Mouse (Mus musculus): ENCODE data around the gene 1700028P14Rik. TPM values are rescaled to one million over a fixed set of nuclear protein-coding genes. Genes with fewer than 3 reads are reported as not detected.

1700028P14Rik gene
- polyA plus RNA-seq, 1 experiment from 2014 or later, result 0.92 TPM

DNA sequence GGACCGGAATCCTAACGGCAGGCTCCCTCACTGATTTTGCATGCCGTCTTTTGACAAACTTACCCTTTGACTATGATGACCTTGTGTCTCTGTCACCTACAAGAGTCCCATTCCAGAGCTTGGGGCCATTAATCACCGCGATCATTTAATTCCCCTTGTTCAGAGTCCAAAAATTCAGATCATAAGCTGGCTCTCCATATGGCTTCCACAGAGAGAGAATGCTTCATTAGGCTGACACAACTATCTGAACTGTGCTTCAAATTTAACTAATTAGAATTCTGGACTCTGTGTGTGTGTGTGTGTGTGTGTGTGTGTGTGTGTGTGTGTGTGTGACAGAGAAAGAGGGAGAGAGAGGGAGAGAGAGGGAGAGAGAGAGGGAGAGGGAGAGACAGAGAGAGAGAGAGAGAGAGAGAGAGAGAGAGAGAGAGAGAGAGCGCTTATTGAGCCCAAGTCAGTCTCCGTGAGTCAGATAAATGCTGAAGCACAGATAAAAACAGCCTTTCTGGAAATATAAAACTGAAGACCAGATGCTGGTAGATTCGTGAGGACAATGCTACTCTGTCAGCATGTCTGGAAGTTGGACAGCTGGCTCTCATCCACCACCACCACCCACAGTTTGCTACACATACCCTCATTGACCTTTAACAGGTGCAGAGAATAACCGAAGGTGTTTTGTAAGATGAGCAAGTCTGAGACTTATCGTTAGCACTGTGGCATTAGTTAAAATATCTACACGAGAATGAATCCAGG, 73.8 kb downstream of the 1700028P14Rik start:
- Histone ChIP-seq H3K4me3 (no peak overlapping the region), H3K4me2 (no peak overlapping the region), H3K27me3 (no peaks in the 10 kb centered on the region), H3K9ac (no peak overlapping the region), H3K4me1 (no peaks in the 10 kb centered on the region), H3K36me3 (no peaks in the 10 kb centered on the region), H3K27ac (no peak overlapping the region), H3K9me3 (no peaks in the 10 kb centered on the region)
- ATAC-seq (ENCODE audit: borderline replicate concordance, extremely low read depth, low FRiP score, low TSS enrichment), result no peak
- 58% methylated on average over 11 of the region's 11 CpGs for whole genome bisulfite sequencing

- 41% methylated on average over 4 of the region's 4 CpGs for WGBS
- H3K4me2 ChIP-seq, result no peak overlapping the region
Observed at GRCm38 (mm10) chr19:23576685-23577084, 75.9 kb downstream of the 1700028P14Rik start.

GRCm38 (mm10) chr19:23563693-23564092, 88.9 kb downstream of the 1700028P14Rik start:
- no peak for ATAC-seq (ENCODE audit: borderline replicate concordance, extremely low read depth, low FRiP score, low TSS enrichment)
- Histone ChIP-seq H3K27ac (no peak overlapping the region), H3K9me3 (no peaks in the 10 kb centered on the region), H3K27me3 (no peaks in the 10 kb centered on the region), H3K4me3 (no peak overlapping the region), H3K4me2 (no peak overlapping the region), H3K4me1 (no peaks in the 10 kb centered on the region), H3K9ac (no peak overlapping the region), H3K36me3 (no peaks in the 10 kb centered on the region)
- 75% methylated on average over 5 of the region's 5 CpGs for WGBS

More at GRCm38 (mm10) chr19:23576685-23577084, 75.9 kb downstream of the 1700028P14Rik start:
- Histone ChIP-seq H3K9me3 (no peaks in the 10 kb centered on the region), H3K4me1 (no peaks in the 10 kb centered on the region), H3K27ac (no peak overlapping the region), H3K4me3 (no peak overlapping the region), H3K9ac (no peak overlapping the region), H3K36me3 (no peaks in the 10 kb centered on the region), H3K27me3 (no peaks in the 10 kb centered on the region)
- no peak for ATAC-seq (ENCODE audit: borderline replicate concordance, extremely low read depth, low FRiP score, low TSS enrichment)

- no peak overlapping the region for H3K4me3 ChIP-seq
- H3K4me2 ChIP-seq, result no peak overlapping the region
- no peaks in the 10 kb centered on the region for H3K36me3 ChIP-seq
- no peak for ATAC-seq (ENCODE audit: borderline replicate concordance, extremely low read depth, low FRiP score, low TSS enrichment)
- no peak overlapping the region for H3K27ac ChIP-seq
- H3K9ac ChIP-seq, result no peak overlapping the region
- H3K27me3 ChIP-seq, result no peaks in the 10 kb centered on the region
- H3K9me3 ChIP-seq, result no peaks in the 10 kb centered on the region
- 91% methylated on average over 4 of the region's 4 CpGs for WGBS
- H3K4me1 ChIP-seq, result no peaks in the 10 kb centered on the region
Observed at GRCm38 (mm10) chr19:23562588-23562987, 90.0 kb downstream of the 1700028P14Rik start.

GRCm38 (mm10) chr19:23562061-23562460, 90.6 kb downstream of the 1700028P14Rik start:
- no peak overlapping the region for H3K9ac ChIP-seq
- WGBS, result 75% methylated on average over 6 of the region's 6 CpGs
- ATAC-seq (ENCODE audit: borderline replicate concordance, extremely low read depth, low FRiP score, low TSS enrichment), result no peak

DNA sequence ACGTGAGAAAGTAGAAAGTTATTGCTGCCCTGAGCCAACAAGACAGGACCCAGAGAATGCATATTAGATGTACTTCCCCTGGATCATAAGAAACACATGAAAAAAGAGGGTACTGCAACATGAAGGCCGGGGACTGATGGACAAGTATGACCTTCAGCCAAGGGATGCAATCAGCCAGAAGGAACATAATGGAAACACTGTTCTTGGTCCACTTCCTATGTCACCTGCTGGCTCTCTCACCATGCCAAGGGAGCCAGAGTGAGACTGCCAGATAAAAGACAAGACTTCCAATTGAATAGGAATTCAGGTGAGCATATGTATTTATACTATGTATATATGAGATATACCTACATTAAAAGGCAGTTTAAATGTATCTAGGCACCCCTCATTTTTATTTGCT, 99.2 kb downstream of the 1700028P14Rik start:
- Histone ChIP-seq H3K9me3 (no peaks in the 10 kb centered on the region), H3K36me3 (no peaks in the 10 kb centered on the region), H3K27me3 (no peaks in the 10 kb centered on the region), H3K4me2 (no peak overlapping the region), H3K27ac (no peak overlapping the region), H3K4me1 (no peaks in the 10 kb centered on the region), H3K4me3 (no peak overlapping the region), H3K9ac (no peak overlapping the region)
- WGBS, result 72% methylated on average over 2 of the region's 2 CpGs
- no peak for ATAC-seq (ENCODE audit: borderline replicate concordance, extremely low read depth, low FRiP score, low TSS enrichment)

More at GRCm38 (mm10) chr19:23562061-23562460, 90.6 kb downstream of the 1700028P14Rik start:
- no peaks in the 10 kb centered on the region for H3K9me3 ChIP-seq
- no peak overlapping the region for H3K27ac ChIP-seq
- no peaks in the 10 kb centered on the region for H3K36me3 ChIP-seq
- H3K4me2 ChIP-seq, result no peak overlapping the region
- no peaks in the 10 kb centered on the region for H3K27me3 ChIP-seq
- H3K4me1 ChIP-seq, result no peaks in the 10 kb centered on the region
- H3K4me3 ChIP-seq, result no peak overlapping the region

DNA sequence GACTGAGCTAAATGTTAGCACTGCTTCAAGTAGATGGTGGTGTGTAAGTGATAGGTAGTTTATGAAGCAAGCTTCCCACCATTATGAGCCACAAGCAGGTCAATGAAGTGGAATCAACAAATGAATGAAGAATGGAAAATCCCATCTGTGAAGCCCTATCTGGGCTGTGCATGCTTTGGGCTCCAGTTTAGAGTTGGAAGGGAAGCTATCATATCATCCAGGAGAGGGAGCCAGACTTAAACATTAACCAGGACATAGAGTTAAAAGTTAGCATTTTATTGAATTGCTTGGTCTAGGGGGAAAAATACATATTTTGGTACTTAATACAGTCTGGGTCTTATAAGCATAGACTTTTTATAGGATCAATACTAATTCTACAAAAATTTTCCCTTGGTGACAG, 107.0 kb downstream of the 1700028P14Rik start:
- H3K27me3 ChIP-seq, result no peaks in the 10 kb centered on the region
- H3K27ac ChIP-seq, result no peak overlapping the region
- H3K4me1 ChIP-seq, result no peaks in the 10 kb centered on the region
- H3K4me2 ChIP-seq, result no peak overlapping the region
- no peak overlapping the region for H3K9ac ChIP-seq
- no peaks in the 10 kb centered on the region for H3K9me3 ChIP-seq
- no peaks in the 10 kb centered on the region for H3K36me3 ChIP-seq
- no peak overlapping the region for H3K4me3 ChIP-seq
- no peak for ATAC-seq (ENCODE audit: borderline replicate concordance, extremely low read depth, low FRiP score, low TSS enrichment)

DNA sequence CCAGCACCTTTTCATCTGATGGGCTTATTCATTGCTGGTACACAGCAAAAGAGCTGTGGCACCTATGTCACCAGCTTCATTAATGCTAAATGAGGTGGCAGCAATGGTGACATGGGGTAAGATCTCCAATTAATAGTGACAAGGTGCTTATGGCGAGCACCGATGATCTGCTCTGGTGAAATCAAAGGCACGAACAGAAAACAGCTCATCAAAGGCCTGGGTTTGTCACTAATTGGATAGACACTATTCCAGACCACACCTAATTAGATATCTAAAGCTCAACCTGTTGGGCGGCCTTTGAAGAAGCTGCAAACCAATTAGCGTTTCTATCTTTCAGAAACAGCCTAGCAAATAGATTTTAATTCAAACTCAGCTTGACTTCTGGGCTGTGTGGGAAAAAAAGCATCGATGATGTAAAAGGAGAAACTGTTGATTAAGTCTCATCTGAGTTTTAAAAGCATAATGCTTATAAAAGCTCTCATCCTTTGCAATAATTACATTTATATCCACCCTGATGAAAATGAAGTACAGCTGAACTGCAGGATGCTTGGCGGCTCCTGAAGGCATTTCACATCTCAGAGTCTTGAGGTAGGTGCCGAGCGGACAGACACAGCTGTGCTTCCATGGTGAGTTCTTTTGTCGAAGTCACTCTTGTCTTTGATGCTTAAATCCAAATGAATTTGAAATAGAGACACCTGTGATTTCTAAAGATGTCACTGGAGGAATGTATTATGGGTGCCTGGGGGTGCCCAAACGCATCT, 109.2 kb downstream of the 1700028P14Rik start:
- WGBS, result 74% methylated on average over 11 of the region's 11 CpGs
- no peaks in the 10 kb centered on the region for H3K36me3 ChIP-seq
- H3K9me3 ChIP-seq, result no peaks in the 10 kb centered on the region
- H3K4me3 ChIP-seq, result no peak overlapping the region
- no peak overlapping the region for H3K27ac ChIP-seq
- no peak overlapping the region for H3K4me2 ChIP-seq
- no peaks in the 10 kb centered on the region for H3K27me3 ChIP-seq
- H3K4me1 ChIP-seq, result no peaks in the 10 kb centered on the region
- no peak for ATAC-seq (ENCODE audit: borderline replicate concordance, extremely low read depth, low FRiP score, low TSS enrichment)
- H3K9ac ChIP-seq, result no peak overlapping the region

DNA sequence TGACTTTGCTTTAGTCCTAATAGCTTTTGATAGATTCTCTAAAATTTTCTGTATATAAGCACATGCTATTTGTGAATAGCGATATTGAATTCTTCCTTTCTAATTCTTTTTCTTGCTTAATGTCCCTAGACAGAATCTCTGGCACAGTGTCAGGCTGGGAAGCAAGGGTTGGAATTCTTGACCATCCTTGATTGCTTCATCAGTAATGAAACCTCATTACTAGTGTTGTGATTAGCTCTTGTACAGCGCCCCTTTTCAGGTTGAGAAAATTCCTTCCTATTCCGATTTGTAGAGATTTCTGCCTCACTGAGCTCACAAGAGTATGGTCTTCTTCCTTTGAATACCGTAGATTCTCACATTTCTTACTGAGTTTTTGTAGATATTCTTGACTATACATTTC, 109.9 kb downstream of the 1700028P14Rik start:
- no peak overlapping the region for H3K27ac ChIP-seq
- no peaks in the 10 kb centered on the region for H3K9me3 ChIP-seq
- H3K36me3 ChIP-seq, result no peaks in the 10 kb centered on the region
- no peak overlapping the region for H3K4me2 ChIP-seq
- WGBS, result 86% methylated on average over 4 of the region's 4 CpGs
- H3K4me3 ChIP-seq, result no peak overlapping the region
- no peak overlapping the region for H3K9ac ChIP-seq
- no peak for ATAC-seq (ENCODE audit: borderline replicate concordance, extremely low read depth, low FRiP score, low TSS enrichment)
- no peaks in the 10 kb centered on the region for H3K27me3 ChIP-seq
- H3K4me1 ChIP-seq, result no peaks in the 10 kb centered on the region

- Histone ChIP-seq H3K9ac (no peak overlapping the region), H3K36me3 (no peaks in the 10 kb centered on the region), H3K4me2 (no peak overlapping the region), H3K4me1 (no peaks in the 10 kb centered on the region), H3K4me3 (no peak overlapping the region), H3K27me3 (no peaks in the 10 kb centered on the region), H3K27ac (no peak overlapping the region), H3K9me3 (no peaks in the 10 kb centered on the region)
- ATAC-seq (ENCODE audit: borderline replicate concordance, extremely low read depth, low FRiP score, low TSS enrichment), result no peak
- WGBS, result 83% methylated on average over 3 of the region's 3 CpGs
Observed at GRCm38 (mm10) chr19:23535700-23536099, 116.9 kb downstream of the 1700028P14Rik start.

DNA sequence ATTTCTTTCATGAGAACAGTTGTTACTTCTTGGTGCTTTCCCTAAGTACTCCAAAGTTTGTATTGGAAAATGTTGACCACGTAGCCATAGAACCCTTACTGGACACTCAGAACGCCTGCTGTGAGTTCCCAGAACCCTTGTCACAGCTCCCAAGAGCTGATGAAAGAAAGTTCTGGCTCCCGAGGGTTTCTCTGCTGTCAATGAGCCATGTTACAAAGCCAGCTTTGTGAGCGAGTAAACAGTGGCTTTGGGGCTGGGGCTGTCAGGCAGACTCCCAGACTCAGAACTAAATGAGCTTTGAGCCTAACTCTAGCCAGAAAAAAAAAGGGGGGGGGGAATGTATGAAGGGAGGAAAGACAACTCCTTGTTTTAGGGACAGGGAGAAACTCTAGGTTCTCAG, 120.7 kb downstream of the 1700028P14Rik start:
- WGBS, result 28% methylated on average over 4 of the region's 4 CpGs
- H3K27me3 ChIP-seq, result no peaks in the 10 kb centered on the region

GRCm38 (mm10) chr19:23523711-23524110, 128.9 kb downstream of the 1700028P14Rik start:
- WGBS, result 6% methylated on average over 1 of the region's 1 CpGs
- no peaks in the 10 kb centered on the region for H3K36me3 ChIP-seq
- no peak overlapping the region for H3K4me3 ChIP-seq
- no peak overlapping the region for H3K27ac ChIP-seq
- no peaks in the 10 kb centered on the region for H3K4me1 ChIP-seq
- no peaks in the 10 kb centered on the region for H3K27me3 ChIP-seq
- no peak for ATAC-seq (ENCODE audit: borderline replicate concordance, extremely low read depth, low FRiP score, low TSS enrichment)
- H3K9ac ChIP-seq, result no peak overlapping the region
- H3K4me2 ChIP-seq, result no peak overlapping the region
- H3K9me3 ChIP-seq, result no peaks in the 10 kb centered on the region

More for the DNA sequence above, 120.7 kb downstream of the 1700028P14Rik start:
- H3K4me2 ChIP-seq, result no peak overlapping the region
- no peak for ATAC-seq (ENCODE audit: borderline replicate concordance, extremely low read depth, low FRiP score, low TSS enrichment)
- H3K9ac ChIP-seq, result no peak overlapping the region
- no peaks in the 10 kb centered on the region for H3K9me3 ChIP-seq
- no peak overlapping the region for H3K27ac ChIP-seq
- H3K4me3 ChIP-seq, result no peak overlapping the region
- H3K4me1 ChIP-seq, result no peaks in the 10 kb centered on the region
- H3K36me3 ChIP-seq, result no peaks in the 10 kb centered on the region
